Mouse (Mus musculus) stomach, embryonic 15.5 days (tissue): ENCODE data around the gene Cux1. TPM values are rescaled to one million over a fixed set of nuclear protein-coding genes. Genes with fewer than 3 reads are reported as not detected.

ENCODE experiments used
- ATAC-seq: fragments of 200-750 bp; cut with Nextera tagmentation; 2 replicates; pipeline ENCODE4 v1.8.0; 2017; ENCODE audit warnings: low read depth, moderate number of reproducible peaks, moderate TSS enrichment; ENCODE audit not compliant: insufficient read depth, low FRiP score
- H3K27ac ChIP-seq: fragments of 300-500 bp; sonication (generic); 2 replicates; pipeline ENCODE4 v1.5.1; 2015; ENCODE audit warnings: mild to moderate bottlenecking, inconsistent platforms
- H3K27me3 ChIP-seq: fragments of 300-500 bp; sonication (generic); replicated peaks from 2 replicates; pipeline ENCODE4 v1.6.1; 2015; ENCODE audit warnings: inconsistent platforms
- H3K36me3 ChIP-seq: fragments of 300-500 bp; sonication (generic); 2 replicates; pipeline ENCODE4 v1.6.1; 2015; ENCODE audit warnings: inconsistent platforms
- H3K4me1 ChIP-seq: fragments of 300-500 bp; sonication (generic); 2 replicates; pipeline ENCODE4 v1.6.1; 2015; ENCODE audit warnings: inconsistent platforms
- H3K4me2 ChIP-seq: fragments of 300-500 bp; sonication (generic); 2 replicates; pipeline ENCODE4 v1.6.1; 2015; ENCODE audit warnings: mild to moderate bottlenecking, inconsistent platforms
- H3K4me3 ChIP-seq: fragments of 300-500 bp; sonication (generic); replicated peaks from 2 replicates; pipeline ENCODE4 v1.5.1; 2015; ENCODE audit warnings: inconsistent platforms
- H3K9ac ChIP-seq: fragments of 300-500 bp; sonication (generic); 2 replicates; pipeline ENCODE4 v1.6.1; 2015; ENCODE audit warnings: inconsistent platforms
- H3K9me3 ChIP-seq: fragments of 300-500 bp; sonication (generic); 2 replicates; pipeline ENCODE4 v1.6.1; 2016; ENCODE audit warnings: inconsistent platforms
- WGBS: fragments of 180-500 bp; shearing (Covaris S2); methylation state at CpG from one replicate; pipeline ENCODE4 v1.1.7; 2015; 5-methylcytosine and 5-hydroxymethylcytosine counted together
- polyA plus RNA-seq: library from polyadenylated mRNA; unstranded; fragments of >200 nt; fragmentation: Nextera tagmentation; extraction: Ambion mirVana; gene quantifications from 2 replicates; pipeline ENCODE4 v1.2.1, GENCODE M21; 2015

Cux1 gene
- polyA plus RNA-seq, 1 experiment from 2014 or later, result 73.5 TPM

- Histone ChIP-seq H3K36me3 (no peaks in the 10 kb centered on the region), H3K27ac (no peak overlapping the region), H3K9me3 (no peaks in the 10 kb centered on the region), H3K4me2 (no peak overlapping the region), H3K4me3 (no peak overlapping the region), H3K4me1 (peaks cover 15% of the 10 kb centered on the region; the same call in 1 of the 2 replicates), H3K27me3 (no peaks in the 10 kb centered on the region), H3K9ac (no peak overlapping the region)
- 81% methylated on average over 3 of the region's 3 CpGs for WGBS
- no peak for ATAC-seq
Measured at GRCm38 (mm10) chr5:136516593-136516992, 50.7 kb downstream of the Cux1 start.

GRCm38 (mm10) chr5:136514049-136514677, 53.1 kb downstream of the Cux1 start:
- Histone ChIP-seq H3K27me3 (no peaks in the 10 kb centered on the region), H3K4me3 (no peak overlapping the region), H3K36me3 (no peaks in the 10 kb centered on the region), H3K9me3 (no peaks in the 10 kb centered on the region), H3K4me1 (peaks cover 20% of the 10 kb centered on the region; the same call in 1 of the 2 replicates), H3K4me2 (no peak overlapping the region), H3K27ac (peak overlapping the region; percentile 57; the same call in 1 of the 2 replicates), H3K9ac (no peak overlapping the region)
- ATAC-seq, result no peak
- 39% methylated on average over 6 of the region's 6 CpGs for WGBS

GRCm38 (mm10) chr5:136512103-136512674, 55.1 kb downstream of the Cux1 start:
- Histone ChIP-seq H3K9ac (no peak overlapping the region), H3K9me3 (no peaks in the 10 kb centered on the region), H3K4me1 (peaks cover 20% of the 10 kb centered on the region; the same call in 1 of the 2 replicates), H3K36me3 (no peaks in the 10 kb centered on the region), H3K27ac (no peak overlapping the region), H3K4me3 (no peak overlapping the region), H3K27me3 (no peaks in the 10 kb centered on the region), H3K4me2 (no peak overlapping the region)
- ATAC-seq, result no peak
- WGBS, result 73% methylated on average over 2 of the region's 2 CpGs

- no peak for ATAC-seq
- H3K27me3 ChIP-seq, result no peaks in the 10 kb centered on the region
- no peak overlapping the region for H3K9ac ChIP-seq
- H3K9me3 ChIP-seq, result no peaks in the 10 kb centered on the region
- H3K4me3 ChIP-seq, result no peak overlapping the region
- 22% methylated on average over 7 of the region's 7 CpGs for WGBS
- no peaks in the 10 kb centered on the region for H3K36me3 ChIP-seq
- H3K4me1 ChIP-seq, result peaks cover 15% of the 10 kb centered on the region; the same call in 1 of the 2 replicates
- H3K27ac ChIP-seq, result no peak overlapping the region
- H3K4me2 ChIP-seq, result no peak overlapping the region
Measured at GRCm38 (mm10) chr5:136511378-136511777, 55.9 kb downstream of the Cux1 start.

- Histone ChIP-seq H3K4me2 (no peak overlapping the region), H3K9ac (no peak overlapping the region), H3K4me3 (no peak overlapping the region), H3K9me3 (no peaks in the 10 kb centered on the region), H3K4me1 (peaks cover 15% of the 10 kb centered on the region; the same call in 1 of the 2 replicates), H3K27me3 (no peaks in the 10 kb centered on the region), H3K36me3 (no peaks in the 10 kb centered on the region), H3K27ac (no peak overlapping the region)
- ATAC-seq, result no peak
- WGBS, result 88% methylated on average over 5 of the region's 5 CpGs
Measured at GRCm38 (mm10) chr5:136510609-136511008, 56.7 kb downstream of the Cux1 start.

GRCm38 (mm10) chr5:136507629-136508028, 59.7 kb downstream of the Cux1 start:
- peaks cover 7% of the 10 kb centered on the region; the same call in 1 of the 2 replicates for H3K4me1 ChIP-seq
- no peaks in the 10 kb centered on the region for H3K36me3 ChIP-seq
- no peak overlapping the region for H3K4me3 ChIP-seq
- no peaks in the 10 kb centered on the region for H3K27me3 ChIP-seq
- 77% methylated on average over 4 of the region's 4 CpGs for WGBS
- H3K4me2 ChIP-seq, result no peak overlapping the region
- H3K27ac ChIP-seq, result no peak overlapping the region
- no peak overlapping the region for H3K9ac ChIP-seq
- no peak for ATAC-seq
- H3K9me3 ChIP-seq, result no peaks in the 10 kb centered on the region

GRCm38 (mm10) chr5:136506262-136506661, 61.0 kb downstream of the Cux1 start:
- Histone ChIP-seq H3K27me3 (no peaks in the 10 kb centered on the region), H3K9ac (no peak overlapping the region), H3K4me2 (no peak overlapping the region), H3K9me3 (no peaks in the 10 kb centered on the region), H3K4me1 (peaks cover 7% of the 10 kb centered on the region; the same call in 1 of the 2 replicates), H3K27ac (no peak overlapping the region), H3K36me3 (no peaks in the 10 kb centered on the region), H3K4me3 (no peak overlapping the region)
- ATAC-seq, result no peak
- 85% methylated on average over 1 of the region's 1 CpGs for WGBS

- no peak overlapping the region for H3K27ac ChIP-seq
- H3K9me3 ChIP-seq, result no peaks in the 10 kb centered on the region
- no peak overlapping the region for H3K4me2 ChIP-seq
- no peak overlapping the region for H3K9ac ChIP-seq
- no peaks in the 10 kb centered on the region for H3K36me3 ChIP-seq
- H3K4me3 ChIP-seq, result no peak overlapping the region
- peaks cover 13% of the 10 kb centered on the region; the same call in 1 of the 2 replicates for H3K4me1 ChIP-seq
- 28% methylated on average over 5 of the region's 5 CpGs for WGBS
- ATAC-seq, result no peak
- H3K27me3 ChIP-seq, result no peaks in the 10 kb centered on the region
Measured at GRCm38 (mm10) chr5:136502491-136503086, 64.7 kb downstream of the Cux1 start.

GRCm38 (mm10) chr5:136500307-136500871, 66.9 kb downstream of the Cux1 start:
- no peak overlapping the region for H3K9ac ChIP-seq
- no peaks in the 10 kb centered on the region for H3K9me3 ChIP-seq
- WGBS, result 42% methylated on average over 6 of the region's 6 CpGs
- ATAC-seq, result no peak
- H3K36me3 ChIP-seq, result no peaks in the 10 kb centered on the region
- peaks cover 13% of the 10 kb centered on the region; the same call in 1 of the 2 replicates for H3K4me1 ChIP-seq
- H3K4me2 ChIP-seq, result no peak overlapping the region
- H3K27me3 ChIP-seq, result no peaks in the 10 kb centered on the region
- no peak overlapping the region for H3K4me3 ChIP-seq
- H3K27ac ChIP-seq, result no peak overlapping the region

GRCm38 (mm10) chr5:136499316-136499715, 68.0 kb downstream of the Cux1 start:
- H3K27ac ChIP-seq, result no peak overlapping the region
- ATAC-seq, result no peak
- no peak overlapping the region for H3K4me2 ChIP-seq
- no peaks in the 10 kb centered on the region for H3K36me3 ChIP-seq
- peaks cover 13% of the 10 kb centered on the region; the same call in 1 of the 2 replicates for H3K4me1 ChIP-seq
- no peak overlapping the region for H3K4me3 ChIP-seq
- no peak overlapping the region for H3K9ac ChIP-seq
- no peaks in the 10 kb centered on the region for H3K27me3 ChIP-seq
- no peaks in the 10 kb centered on the region for H3K9me3 ChIP-seq
- 80% methylated on average over 2 of the region's 2 CpGs for WGBS

- H3K9me3 ChIP-seq, result no peaks in the 10 kb centered on the region
- no peak for ATAC-seq
- no peak overlapping the region for H3K4me3 ChIP-seq
- no peak overlapping the region for H3K9ac ChIP-seq
- peaks cover 10% of the 10 kb centered on the region; the same call in 1 of the 2 replicates for H3K4me1 ChIP-seq
- no peak overlapping the region for H3K4me2 ChIP-seq
- no peaks in the 10 kb centered on the region for H3K36me3 ChIP-seq
- WGBS, result 90% methylated on average over 3 of the region's 3 CpGs
- no peaks in the 10 kb centered on the region for H3K27me3 ChIP-seq
- no peak overlapping the region for H3K27ac ChIP-seq
Measured at GRCm38 (mm10) chr5:136498741-136499140, 68.5 kb downstream of the Cux1 start.

- Histone ChIP-seq H3K4me3 (no peak overlapping the region), H3K9ac (no peak overlapping the region), H3K36me3 (no peaks in the 10 kb centered on the region), H3K27ac (no peak overlapping the region), H3K27me3 (no peaks in the 10 kb centered on the region), H3K9me3 (no peaks in the 10 kb centered on the region), H3K4me1 (peaks cover 10% of the 10 kb centered on the region; the same call in 1 of the 2 replicates), H3K4me2 (no peak overlapping the region)
- 81% methylated on average over 2 of the region's 2 CpGs for WGBS
- no peak for ATAC-seq
Measured at GRCm38 (mm10) chr5:136497301-136497700, 70.0 kb downstream of the Cux1 start.
